Mouse (Mus musculus) midbrain, postnatal 0 days (tissue): ENCODE measurements around the gene Tab3. TPM values are rescaled to one million over a fixed set of nuclear protein-coding genes. Genes with fewer than 3 reads are reported as not detected.

Experiments
- ATAC-seq: fragments of 200-750 bp; cut with Nextera tagmentation; 2 replicates; pipeline ENCODE4 v1.8.0; 2017; ENCODE audit warnings: moderate number of reproducible peaks, mild to moderate bottlenecking, moderate TSS enrichment, moderate library complexity; ENCODE audit not compliant: low FRiP score
- DNase-seq: peaks from one replicate; pipeline ENCODE4 v3.0.0-alpha.2; 2015; ENCODE audit warnings: low spot score
- H3K27ac ChIP-seq: fragments of 300-500 bp; sonication (generic); 2 replicates; pipeline ENCODE4 v1.5.1; 2014; ENCODE audit warnings: low read depth, mild to moderate bottlenecking, low read length, mixed read lengths
- H3K27me3 ChIP-seq: fragments of 300-500 bp; sonication (generic); 2 replicates; pipeline ENCODE4 v1.6.1; 2014; ENCODE audit warnings: low read length, control low read depth, mixed read lengths; ENCODE audit not compliant: insufficient read depth
- H3K36me3 ChIP-seq: fragments of 300-500 bp; sonication (generic); 2 replicates; pipeline ENCODE4 v1.6.1; 2014; ENCODE audit warnings: low read length, control low read depth, mixed read lengths; ENCODE audit not compliant: insufficient read depth
- H3K4me1 ChIP-seq: fragments of 300-500 bp; sonication (generic); 2 replicates; pipeline ENCODE4 v1.6.1; 2014; ENCODE audit warnings: mild to moderate bottlenecking, control low read depth, antibody characterized with exemption, low read length, mixed read lengths; ENCODE audit not compliant: insufficient read depth
- H3K4me2 ChIP-seq: fragments of 300-500 bp; sonication (generic); 2 replicates; pipeline ENCODE4 v1.6.1; 2014; ENCODE audit warnings: low read depth, mild to moderate bottlenecking, low read length, mixed read lengths; ENCODE audit not compliant: poor library complexity, severe bottlenecking
- H3K4me3 ChIP-seq: fragments of 300-500 bp; sonication (generic); 2 replicates; pipeline ENCODE4 v1.5.1; 2014; ENCODE audit warnings: low read depth, mild to moderate bottlenecking, low read length, moderate library complexity
- H3K9ac ChIP-seq: fragments of 300-500 bp; sonication (generic); replicated peaks from 2 replicates; pipeline ENCODE4 v1.6.1; 2014; ENCODE audit warnings: mild to moderate bottlenecking, low read length, moderate library complexity, mixed read lengths; ENCODE audit not compliant: poor library complexity, severe bottlenecking
- H3K9me3 ChIP-seq: fragments of 300-500 bp; sonication (generic); 2 replicates; pipeline ENCODE4 v1.6.1; 2016; ENCODE audit warnings: low read length, control low read depth
- CTCF ChIP-seq: IDR thresholded peaks from 2 replicates; pipeline ENCODE4 v1.5.1; 2016; ENCODE audit warnings: antibody characterized with exemption, mild to moderate bottlenecking
- WGBS: fragments of 180-500 bp; shearing (Covaris S2); extraction: QIAGEN DNeasy Blood & Tissue Kit; methylation state at CpG from one replicate; pipeline ENCODE4 v1.1.7; 2014; 5-methylcytosine and 5-hydroxymethylcytosine counted together
- polyA plus RNA-seq: library from polyadenylated mRNA; unstranded; fragments of >200 nt; fragmentation: Nextera tagmentation; extraction: Ambion mirVana; gene quantifications from 2 replicates; pipeline ENCODE4 v1.2.1, GENCODE M21; 2015
- total RNA-seq: library from RNA; depleted of rRNA; stranded (reverse); fragments of >200 nt; gene quantifications from 2 replicates; pipeline ENCODE4 v1.2.3, GENCODE M21; 2014

Gene Tab3
- total and polyA plus RNA-seq, 2 experiments from 2014 or later: 9.0 to 30.2 TPM

DNA sequence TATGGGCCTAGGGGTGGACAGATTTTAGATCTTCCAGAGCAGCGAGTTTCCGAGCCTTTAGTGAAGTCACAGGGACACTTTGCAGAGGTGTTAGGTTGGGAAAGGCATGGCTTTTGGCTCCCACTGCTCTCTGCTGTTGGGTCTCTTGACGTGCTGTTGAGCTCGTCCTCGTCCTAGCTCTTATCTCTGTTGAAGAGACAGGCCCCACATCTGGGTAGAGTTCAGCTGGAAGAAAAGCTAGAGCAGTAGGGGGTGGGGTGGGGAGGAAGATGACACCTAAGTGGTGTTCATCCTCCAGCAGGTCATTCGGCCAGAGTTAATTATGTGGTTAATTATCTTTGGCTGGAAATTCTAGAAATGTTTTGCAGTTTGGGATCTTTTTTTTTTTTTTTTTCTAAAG, 2.5 kb downstream of the Tab3 start:
- H3K9ac ChIP-seq: no peak overlapping the region
- TF ChIP-seq CTCF: no peak
- no peaks in the 10 kb centered on the region for H3K9me3 ChIP-seq
- no peaks in the 10 kb centered on the region for H3K27me3 ChIP-seq
- ATAC-seq: no peak
- no peak overlapping the region for H3K27ac ChIP-seq
- no peak for DNase-seq
- H3K36me3 ChIP-seq: no peaks in the 10 kb centered on the region
- WGBS: 81% methylated on average over 6 of the region's 6 CpGs
- H3K4me3 ChIP-seq: no peak overlapping the region
- no peaks in the 10 kb centered on the region; the same call in 1 of the 2 replicates for H3K4me1 ChIP-seq
- H3K4me2 ChIP-seq: no peak overlapping the region

DNA sequence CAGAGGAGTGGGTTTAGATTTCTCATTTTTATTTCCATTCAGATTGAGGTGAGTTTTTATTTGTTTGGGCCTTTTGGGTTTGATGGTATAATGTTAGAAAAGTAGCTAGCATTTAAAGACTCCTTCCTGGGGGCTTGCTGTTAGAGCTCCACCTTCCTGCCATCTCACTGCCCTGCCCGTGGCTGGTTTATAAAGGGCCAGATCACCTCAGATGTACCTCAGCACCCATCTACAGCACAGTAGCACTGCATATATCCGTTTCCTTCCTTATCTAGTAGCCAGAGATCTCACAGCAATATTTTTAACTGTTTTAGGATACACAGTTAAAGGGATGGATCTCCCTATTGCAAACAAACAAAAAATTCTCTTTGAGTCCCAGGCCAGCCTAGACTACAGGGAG, 6.9 kb downstream of the Tab3 start:
- Histone ChIP-seq H3K27me3 (no peaks in the 10 kb centered on the region), H3K36me3 (no peaks in the 10 kb centered on the region), H3K9ac (no peak overlapping the region), H3K27ac (no peak overlapping the region), H3K9me3 (no peaks in the 10 kb centered on the region), H3K4me2 (no peak overlapping the region), H3K4me1 (no peaks in the 10 kb centered on the region; the same call in 1 of the 2 replicates), H3K4me3 (no peak overlapping the region)
- no peak for TF ChIP-seq CTCF
- ATAC-seq: no peak
- WGBS: 62% methylated on average over 2 of the region's 2 CpGs
- DNase-seq: no peak

DNA sequence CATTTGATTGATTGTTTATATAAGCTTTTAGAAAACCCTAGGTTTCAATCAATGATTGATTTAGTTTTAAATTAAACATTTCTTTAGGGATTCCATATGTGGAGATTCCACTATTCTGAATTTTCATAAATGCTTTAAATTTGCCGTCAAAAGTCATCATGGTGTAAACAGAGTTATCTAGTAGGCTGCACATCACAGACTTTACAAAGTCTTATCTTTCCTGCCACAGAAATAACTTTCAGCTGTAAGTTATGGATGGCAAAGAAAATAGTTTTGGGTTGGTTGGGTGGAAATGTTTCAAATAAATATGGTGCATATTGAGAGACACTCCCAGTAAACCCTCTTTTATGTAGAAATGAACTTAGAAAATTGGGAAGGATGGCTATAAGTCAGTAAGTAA, 8.7 kb downstream of the Tab3 start:
- Histone ChIP-seq H3K27ac (no peak overlapping the region), H3K27me3 (no peaks in the 10 kb centered on the region), H3K4me2 (no peak overlapping the region), H3K9me3 (no peaks in the 10 kb centered on the region), H3K9ac (no peak overlapping the region), H3K36me3 (no peaks in the 10 kb centered on the region), H3K4me3 (no peak overlapping the region), H3K4me1 (no peaks in the 10 kb centered on the region)
- 90% methylated on average over 1 of the region's 1 CpGs for whole genome bisulfite sequencing
- no peak for TF ChIP-seq CTCF
- ATAC-seq: no peak
- DNase-seq: no peak

DNA sequence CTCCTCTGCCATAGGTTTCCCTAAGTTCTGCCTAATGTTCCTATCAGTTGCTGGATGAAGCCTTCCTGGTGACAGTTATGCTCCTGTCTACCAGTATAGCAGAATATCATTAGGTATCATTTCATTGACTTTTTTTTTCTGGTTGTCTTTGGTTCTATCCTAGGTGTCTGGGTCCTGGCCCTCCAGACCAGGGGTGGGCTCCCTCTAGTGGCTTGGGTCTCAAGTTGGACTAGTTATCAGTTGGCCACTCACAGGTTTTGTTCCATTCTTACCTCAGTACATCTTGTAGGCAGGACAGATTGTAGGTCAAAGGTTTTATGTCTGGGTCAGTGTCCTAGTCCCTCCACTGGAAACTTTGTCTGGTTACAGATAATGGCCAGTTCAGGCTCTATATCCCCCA, 11.8 kb downstream of the Tab3 start:
- no peaks in the 10 kb centered on the region for H3K4me1 ChIP-seq
- ATAC-seq: no peak
- no peak overlapping the region for H3K27ac ChIP-seq
- no peak overlapping the region for H3K9ac ChIP-seq
- no peak overlapping the region for H3K4me3 ChIP-seq
- TF ChIP-seq CTCF: no peak
- H3K9me3 ChIP-seq: no peaks in the 10 kb centered on the region
- H3K4me2 ChIP-seq: no peak overlapping the region
- H3K36me3 ChIP-seq: no peaks in the 10 kb centered on the region
- DNase-seq: no peak
- H3K27me3 ChIP-seq: no peaks in the 10 kb centered on the region

DNA sequence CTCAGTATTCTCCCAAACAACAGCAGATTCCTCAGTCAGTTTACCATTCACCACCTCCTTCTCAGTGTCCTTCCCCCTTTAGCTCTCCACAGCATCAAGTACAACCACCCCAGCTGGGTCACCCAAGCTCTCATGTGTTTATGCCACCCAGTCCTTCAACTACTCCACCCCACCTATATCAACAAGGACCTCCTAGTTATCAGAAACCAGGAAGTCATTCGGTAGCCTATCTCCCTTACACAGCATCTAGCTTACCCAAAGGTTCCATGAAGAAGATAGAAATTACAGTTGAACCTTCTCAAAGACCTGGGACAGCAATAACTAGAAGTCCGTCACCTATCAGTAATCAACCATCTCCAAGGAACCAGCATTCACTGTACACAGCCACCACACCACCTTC, 40.9 kb downstream of the Tab3 start:
- no peak overlapping the region for H3K27ac ChIP-seq
- H3K4me2 ChIP-seq: no peak overlapping the region
- H3K4me1 ChIP-seq: no peaks in the 10 kb centered on the region
- WGBS: 88% methylated on average over 2 of the region's 2 CpGs
- ATAC-seq: no peak
- H3K36me3 ChIP-seq: no peaks in the 10 kb centered on the region; the same call in 1 of the 2 replicates
- H3K27me3 ChIP-seq: no peaks in the 10 kb centered on the region
- no peaks in the 10 kb centered on the region for H3K9me3 ChIP-seq
- DNase-seq: no peak
- no peak overlapping the region for H3K4me3 ChIP-seq
- no peak for TF ChIP-seq CTCF
- no peak overlapping the region for H3K9ac ChIP-seq

DNA sequence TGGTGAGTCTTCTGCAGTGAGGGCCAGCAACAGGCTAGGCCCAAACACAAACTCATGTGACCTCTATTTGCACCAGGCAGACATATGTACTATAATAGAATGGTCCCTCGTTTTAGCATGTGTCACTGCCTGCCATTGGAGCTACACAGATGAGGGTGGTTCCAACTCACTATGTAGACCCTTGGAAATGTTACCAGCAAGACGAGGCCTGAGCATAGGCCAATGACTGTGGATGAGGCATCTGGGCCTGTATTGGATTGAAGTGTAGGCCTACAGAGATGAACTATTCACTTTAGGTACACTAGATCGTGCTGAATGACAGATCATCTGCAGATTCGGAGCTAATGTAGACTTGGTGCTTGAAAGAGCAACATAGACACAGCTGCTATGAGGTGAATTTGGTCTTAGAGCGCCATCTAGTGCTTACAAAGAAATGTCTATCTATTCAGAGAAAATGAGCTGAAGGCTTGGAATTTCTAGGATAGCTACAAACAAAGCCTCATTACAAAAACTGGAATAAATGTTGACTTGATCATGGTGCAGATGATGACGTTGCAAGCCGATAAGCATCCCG, 72.5 kb downstream of the Tab3 start:
- no peak overlapping the region for H3K4me3 ChIP-seq
- H3K27me3 ChIP-seq: no peaks in the 10 kb centered on the region
- no peaks in the 10 kb centered on the region for H3K9me3 ChIP-seq
- H3K36me3 ChIP-seq: no peaks in the 10 kb centered on the region
- H3K4me1 ChIP-seq: no peaks in the 10 kb centered on the region
- peak; percentile 73 for TF ChIP-seq CTCF
- no peak overlapping the region for H3K9ac ChIP-seq
- H3K4me2 ChIP-seq: no peak overlapping the region
- no peak overlapping the region for H3K27ac ChIP-seq
- ATAC-seq: 0 out of 2 replicates have a peak, but pooled peaks have one; percentile 31
- DNase-seq: peak; percentile 74
- 44% methylated on average over 8 of the region's 8 CpGs for WGBS
